Mouse (Mus musculus) gastrocnemius, adult 18-20 months (tissue): Measurements from ENCODE around the gene Mdfic. TPM values are rescaled to one million over a fixed set of nuclear protein-coding genes. Genes with fewer than 3 reads are reported as not detected.
A peak's percentile ranks its signal among the peaks of the same experiment; 100 is the strongest.
"Not testable (repeated sequence)": the region's sequence is repeated elsewhere in the genome, so short reads cannot be mapped to it uniquely, and the experiment has no call there.

Experiments
- DNase-seq: peaks from one replicate; pipeline ENCODE4 v3.0.0; 2021; ENCODE audit warnings: low spot score
- long read RNA-seq, 2 experiments: library from polyadenylated mRNA; stranded (forward); transcript quantifications; one replicate each; pipeline ENCODE4 v2.0.0; 2021
- total RNA-seq, 2 experiments: library from RNA; stranded (reverse); gene quantifications; 2 replicates each; pipeline ENCODE4 v1.2.3; 2021

The Mdfic gene
- total RNA-seq = 1 to 10 TPM; 7.5 to 10.0 TPM
- long read RNA-seq, experiment 1, partial matches to known transcripts = 1 of 4 reads
- long read RNA-seq, experiment 1, other reads (novel, unspliced or antisense) = 0 of 4 reads
- long read RNA-seq, experiment 2, partial matches to known transcripts = 0 of 8 reads
- long read RNA-seq, experiment 2, other reads (novel, unspliced or antisense) = 1 of 8 reads

DNA sequence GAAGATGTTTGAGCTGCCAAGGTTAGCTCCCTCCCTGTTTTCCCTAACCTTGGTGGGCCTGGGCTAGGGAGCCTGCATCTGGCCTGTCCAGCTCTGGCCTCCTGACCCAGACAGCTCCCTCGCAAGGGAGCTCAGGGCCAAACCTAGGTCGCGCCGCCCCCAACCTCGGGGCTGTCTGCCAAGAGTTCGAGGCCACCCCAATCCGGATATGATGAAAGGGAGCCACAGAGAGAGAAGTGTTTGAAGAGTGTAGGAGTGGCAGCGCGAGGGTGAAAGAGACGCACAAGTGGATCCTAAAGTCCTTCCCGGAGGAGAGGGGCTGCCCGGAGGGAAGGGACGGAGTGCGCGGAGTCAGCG, at the start of gene Mdfic:
Mdfic (plus strand) TSS at position 201 of the 357 bp plus-strand sequence.
- DNase-seq = peak; percentile 62

DNA sequence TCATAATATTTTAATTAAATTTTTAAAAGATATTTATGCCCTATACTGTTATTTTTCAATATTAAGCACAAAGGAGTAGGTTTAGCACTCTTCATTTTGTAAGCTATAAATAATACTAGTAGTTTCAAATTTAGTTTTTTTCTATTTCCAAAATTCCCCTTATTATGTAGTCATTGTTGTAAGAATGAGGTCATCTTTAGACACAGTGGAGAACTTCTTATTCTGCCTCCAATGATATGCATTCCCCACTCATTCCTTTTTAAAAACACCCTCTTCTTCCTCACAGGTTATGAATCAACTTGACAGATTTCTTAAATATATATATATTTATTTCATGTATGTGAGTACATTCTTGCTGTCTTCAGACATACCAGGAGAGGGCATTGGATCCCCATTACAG, 49.1 kb upstream of the Mdfic start:
- no peak for DNase-seq

DNA sequence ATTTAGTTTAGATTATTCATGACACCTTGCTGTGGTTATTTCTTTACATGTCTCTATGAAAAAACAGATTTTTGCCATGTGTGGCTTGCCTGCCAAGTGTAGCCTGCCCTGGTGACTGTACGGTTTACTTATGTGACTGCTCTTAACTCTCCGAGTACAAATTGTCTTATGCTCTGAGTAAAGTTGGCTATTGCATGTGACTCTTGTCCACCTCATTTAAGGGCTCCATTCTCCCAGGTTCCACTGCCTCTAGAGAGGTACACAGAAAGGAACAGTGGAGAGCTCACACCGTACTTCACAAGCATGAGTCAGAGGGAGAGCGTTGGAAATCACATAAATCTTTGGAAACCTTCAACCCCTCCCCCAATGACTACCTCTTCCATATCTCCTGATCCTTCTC, 10.4 kb upstream of the Mdfic start:
- no peak for DNase-seq

- no peak for DNase-seq
These were observed 9.8 kb upstream of the Mdfic start for GRCm38 (mm10) chr6:15710706-15711105.

DNA sequence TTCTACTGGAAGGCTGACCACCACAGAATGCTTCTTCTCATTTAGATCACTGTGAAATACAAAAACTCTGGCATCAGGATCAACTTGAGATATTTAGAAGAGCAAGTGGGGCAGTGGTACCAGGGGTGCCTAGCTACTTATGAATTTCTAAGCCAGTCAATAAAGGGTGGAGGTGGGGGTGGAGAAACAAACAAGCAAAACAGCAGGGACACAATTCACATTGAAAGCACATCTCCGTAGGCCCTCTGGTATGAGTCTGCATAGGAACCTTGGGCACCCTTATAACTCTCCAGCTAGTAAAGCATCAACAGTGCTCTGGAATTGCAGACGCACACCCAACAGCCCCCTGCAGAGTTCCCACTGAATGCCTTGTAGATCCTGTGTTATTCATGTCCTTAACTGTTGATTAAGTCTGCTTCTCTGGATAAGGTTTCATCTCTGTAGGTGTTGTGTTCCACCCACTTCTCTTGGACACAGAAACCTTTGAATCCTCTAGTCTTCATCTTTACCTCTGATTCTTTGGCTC, 7.5 kb upstream of the Mdfic start:
- DNase-seq = no peak

GRCm38 (mm10) chr6:15714036-15714435, 6.4 kb upstream of the Mdfic start:
- DNase-seq = not testable (repeated sequence)

DNA sequence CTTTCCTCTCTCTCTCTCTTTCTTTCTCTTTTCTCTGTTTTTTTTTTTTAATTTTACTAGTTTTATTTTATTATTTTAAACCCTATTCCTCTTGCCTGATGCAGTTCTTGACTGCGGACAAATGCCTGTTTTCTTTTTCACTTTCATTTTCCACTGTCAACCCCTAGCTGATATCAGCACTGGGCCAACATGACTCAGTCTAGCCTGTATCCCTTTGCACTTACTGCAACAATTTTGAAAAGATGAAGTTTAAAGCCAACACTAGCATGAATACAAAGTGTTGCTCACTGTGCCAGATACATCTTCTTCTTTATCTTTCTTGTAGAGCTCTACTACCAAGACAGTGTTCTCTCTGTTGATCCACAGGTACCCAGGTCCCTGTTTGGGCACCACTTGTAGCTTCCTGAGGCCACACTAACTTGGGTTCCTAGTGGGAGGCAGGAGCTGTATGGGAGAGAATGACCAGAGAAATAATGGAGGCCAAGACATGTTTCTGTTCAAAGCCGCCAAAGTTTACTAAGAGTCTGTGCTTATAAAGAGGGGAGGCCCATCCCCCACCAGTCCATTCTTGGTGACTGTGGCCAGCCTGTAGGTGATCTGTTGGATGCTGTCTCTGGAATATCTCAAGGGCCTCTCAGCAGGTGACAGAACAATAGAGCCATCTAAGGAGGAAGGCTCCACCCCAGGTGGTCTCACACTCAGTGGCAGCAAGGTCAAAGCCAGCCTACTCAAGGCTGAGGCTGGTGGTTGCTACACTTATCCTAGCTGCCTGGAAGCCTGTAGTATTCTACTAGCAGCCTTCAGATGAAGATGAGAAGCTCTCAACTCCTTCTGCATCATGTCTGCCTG, 5.2 kb upstream of the Mdfic start:
- DNase-seq = no peak

DNA sequence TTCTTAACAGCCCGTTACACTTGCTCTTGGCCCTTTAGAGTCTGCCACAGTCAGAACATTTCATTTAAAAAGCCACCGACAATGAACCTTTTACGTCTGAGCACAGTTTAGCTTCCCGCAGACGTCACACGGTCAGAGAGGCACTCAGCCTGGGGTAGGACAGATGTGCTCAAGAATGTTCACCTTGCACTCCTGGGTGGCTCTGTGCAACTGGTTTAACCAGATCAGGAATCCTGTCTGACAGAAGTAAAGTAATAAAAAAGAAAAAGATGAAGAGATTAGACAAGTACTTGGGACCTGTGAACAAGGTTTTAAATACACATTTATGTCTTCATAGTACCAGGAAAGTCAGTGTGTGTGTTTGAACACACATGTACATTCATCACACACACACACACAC, 542 bp upstream of the Mdfic start:
- no peak for DNase-seq

DNA sequence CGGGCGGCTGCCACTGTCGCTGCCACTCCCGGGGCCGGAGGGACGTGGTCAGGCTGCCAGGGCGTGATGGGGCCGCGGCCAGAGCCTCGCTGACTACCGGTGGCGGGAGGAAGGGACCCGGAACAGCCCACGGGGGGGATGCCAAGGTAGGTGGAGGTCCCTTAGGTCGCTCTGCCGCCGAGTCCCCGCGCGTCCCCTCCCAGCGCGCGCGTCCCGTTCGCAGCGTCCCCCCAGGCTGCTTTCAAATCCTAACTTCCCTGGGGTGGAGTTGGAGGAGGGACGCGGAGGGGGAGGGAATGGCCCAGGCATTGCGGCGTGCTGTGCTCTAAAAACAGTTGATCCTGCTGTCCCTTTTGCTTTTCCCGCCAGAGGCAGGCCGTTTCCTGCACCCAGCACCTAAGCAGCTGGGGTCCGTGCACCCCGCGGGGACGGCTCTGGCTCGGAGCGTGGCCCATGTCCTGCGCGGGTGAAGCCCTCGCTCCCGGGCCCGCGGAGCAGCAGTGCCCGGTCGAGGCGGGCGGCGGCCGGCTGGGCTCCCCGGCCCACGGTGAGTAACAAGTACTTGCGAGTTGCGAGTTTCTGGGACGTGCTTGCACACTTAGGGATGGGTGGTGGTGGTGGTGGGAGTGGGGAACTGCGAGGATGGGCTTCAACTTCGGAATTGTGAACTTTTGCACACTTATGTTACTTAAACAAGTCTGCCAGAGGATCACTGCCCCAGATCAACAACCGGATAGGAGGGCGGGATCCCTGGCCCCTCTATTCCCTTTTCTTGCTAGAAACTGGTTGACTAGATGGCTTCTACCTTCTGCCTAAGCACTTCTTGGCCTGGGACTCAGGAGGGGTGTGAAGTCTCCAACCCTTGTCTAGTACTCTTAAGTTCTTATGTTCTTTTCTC, 606 bp downstream of the Mdfic start:
- DNase-seq = peak; percentile 62

DNA sequence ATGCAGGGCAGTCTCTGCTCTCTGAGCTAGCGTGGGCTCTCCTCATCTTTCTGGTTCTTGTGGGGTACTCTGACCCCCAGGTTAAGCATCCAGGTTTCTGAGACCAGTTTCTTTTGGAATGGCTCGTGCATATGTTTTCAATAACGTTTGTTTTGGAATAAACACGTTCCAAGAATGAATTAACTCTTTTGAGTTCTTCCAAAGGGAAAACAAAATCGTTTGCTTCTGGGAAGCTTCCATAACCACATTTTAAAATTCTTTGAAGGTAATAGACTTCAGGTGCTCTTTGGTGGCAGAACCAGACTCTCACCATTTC, 1.2 kb downstream of the Mdfic start:
- no peak for DNase-seq

DNA sequence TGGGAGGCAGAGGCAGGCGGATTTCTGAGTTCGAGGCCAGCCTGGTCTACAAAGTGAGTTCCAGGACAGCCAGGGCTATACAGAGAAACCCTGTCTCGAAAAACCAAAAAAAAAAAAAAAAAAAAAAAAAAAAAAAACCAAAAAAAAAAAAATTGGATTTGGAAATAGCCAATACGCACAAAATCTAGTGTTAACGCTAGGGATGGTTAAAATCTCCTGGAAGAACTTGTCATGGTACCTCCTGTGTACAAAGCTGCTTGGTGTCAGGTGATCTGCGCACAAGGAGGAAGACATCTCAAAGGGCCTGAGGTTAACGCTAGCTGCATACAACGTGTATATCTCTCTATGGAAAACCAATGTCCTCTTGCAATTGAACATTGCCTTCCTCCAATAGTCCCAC, 2.2 kb downstream of the Mdfic start:
- DNase-seq = not testable (repeated sequence)

DNA sequence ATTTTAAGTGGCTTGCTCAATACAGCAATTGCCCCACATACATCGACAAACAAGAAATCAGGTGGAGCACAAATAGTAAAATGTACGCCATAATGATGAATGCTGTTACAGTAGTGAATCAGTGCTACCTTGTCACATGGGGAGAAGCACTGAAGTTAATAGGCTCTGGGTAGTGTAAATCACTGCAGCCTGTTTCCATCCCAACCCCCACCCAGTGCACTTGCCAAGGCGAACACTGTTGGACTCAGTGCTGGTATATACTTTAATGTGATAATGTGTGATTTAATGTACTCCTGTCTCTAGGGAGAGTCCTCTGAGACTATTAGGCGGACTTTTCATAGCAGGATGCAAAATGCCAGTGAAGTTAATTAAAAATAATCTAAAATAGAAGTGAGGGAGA, 3.8 kb downstream of the Mdfic start:
- DNase-seq = no peak

DNA sequence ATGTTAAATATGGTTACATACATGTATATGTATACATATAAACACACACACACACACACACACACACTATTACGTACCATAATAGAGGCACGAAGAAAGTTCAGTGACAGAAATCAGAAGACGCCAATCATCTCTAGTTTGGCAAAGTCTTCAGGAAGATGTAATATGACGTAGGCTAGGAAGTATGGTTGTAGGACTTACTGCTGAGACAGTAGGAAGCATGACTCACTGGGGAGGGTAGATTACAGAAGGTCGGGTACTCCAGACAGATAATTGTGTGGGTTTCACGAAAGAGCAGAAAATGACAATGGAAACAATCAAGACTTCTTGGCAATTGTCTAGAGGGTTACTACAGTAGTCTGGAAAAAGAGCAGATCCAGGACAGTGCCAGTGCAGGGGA, 6.0 kb downstream of the Mdfic start:
- DNase-seq = no peak

DNA sequence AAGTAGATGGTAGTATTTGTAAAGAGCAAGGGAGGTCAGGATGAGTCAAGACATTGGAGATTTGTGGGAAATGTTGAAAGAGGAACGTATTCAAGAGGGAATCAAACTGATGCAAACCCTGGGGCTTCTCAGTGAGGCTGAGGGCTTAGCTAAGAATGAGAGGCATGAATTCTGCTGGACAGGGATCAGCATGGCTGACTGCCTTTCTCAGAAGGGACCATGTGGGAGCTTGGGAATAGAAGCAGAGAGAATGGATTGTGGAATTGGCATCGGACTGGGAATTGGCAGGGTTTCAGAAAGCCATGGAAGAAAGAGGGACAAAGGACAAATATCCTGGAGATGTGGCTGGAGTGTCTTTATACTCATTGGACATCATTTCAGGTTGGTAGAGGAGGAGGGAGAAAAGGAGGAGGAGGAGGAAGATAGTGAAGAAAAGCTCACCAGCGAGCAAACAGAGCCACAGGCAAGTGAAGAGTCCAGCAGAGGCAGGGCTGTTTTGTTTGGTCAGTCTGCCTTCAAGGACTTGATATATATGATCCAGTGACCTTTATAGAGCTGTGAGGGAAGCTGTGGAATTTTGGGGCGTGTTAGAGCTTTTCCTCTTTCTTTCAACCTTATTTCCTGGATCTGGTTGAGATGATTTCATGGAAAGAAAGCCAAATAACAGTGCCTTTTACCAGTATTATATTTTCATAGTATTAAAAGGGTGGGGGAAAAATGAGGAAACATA, 7.4 kb downstream of the Mdfic start:
- peak; percentile 31 for DNase-seq

DNA sequence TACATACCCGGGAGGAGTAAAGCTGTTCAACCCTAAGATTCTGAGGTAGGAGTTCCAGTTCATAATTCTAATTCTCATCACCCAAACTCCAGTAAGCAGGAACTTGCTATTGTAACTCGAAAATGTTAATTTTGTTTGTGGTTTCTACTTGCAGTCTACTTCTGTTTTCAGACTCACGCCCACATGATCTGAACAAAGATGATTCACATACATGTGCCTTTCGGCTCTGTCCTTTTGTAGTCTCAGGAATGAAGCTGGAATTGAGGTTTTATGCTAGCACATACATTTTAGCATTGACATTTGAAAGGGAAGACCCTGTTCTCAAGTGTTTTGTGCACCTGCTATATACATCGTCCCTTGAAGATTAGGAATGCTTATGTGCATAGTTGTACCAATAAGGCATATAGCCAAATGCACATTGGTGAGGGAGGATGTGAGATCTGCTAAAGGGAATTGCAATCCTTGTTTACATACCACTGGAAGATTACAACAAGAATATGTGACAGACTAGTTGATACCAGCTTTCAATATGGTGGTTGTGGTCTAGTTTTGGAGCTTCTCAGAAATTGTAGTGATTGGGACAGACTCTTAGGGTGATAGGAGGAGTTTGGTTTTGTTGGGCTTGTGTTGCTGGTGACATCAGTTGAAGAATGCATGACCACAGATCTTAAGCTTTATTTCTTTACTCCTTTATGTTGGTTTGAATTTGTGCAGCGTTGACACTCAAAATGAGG, 8.6 kb downstream of the Mdfic start:
- no peak for DNase-seq

DNA sequence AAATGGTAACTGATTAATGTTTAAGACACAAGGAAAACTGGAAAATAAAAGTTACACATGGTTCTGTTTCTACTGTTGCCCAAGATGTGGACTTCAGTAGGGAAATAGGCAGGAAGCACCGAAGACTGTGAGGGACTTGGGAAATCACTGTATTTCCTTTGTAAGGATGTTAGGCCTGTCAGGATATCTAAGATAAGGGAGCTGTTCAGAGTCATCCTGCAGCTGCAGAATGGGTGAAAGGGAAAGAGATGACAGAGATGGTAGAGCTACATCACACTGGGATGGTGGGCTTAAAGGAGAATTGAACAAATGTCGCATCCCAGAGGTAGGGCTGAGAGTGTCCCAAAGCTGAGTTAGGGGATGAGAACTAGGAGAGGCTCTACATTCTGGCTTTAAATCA, 9.8 kb downstream of the Mdfic start:
- no peak for DNase-seq

- DNase-seq = no peak
These were observed 10.2 kb downstream of the Mdfic start for GRCm38 (mm10) chr6:15730666-15731065.

DNA sequence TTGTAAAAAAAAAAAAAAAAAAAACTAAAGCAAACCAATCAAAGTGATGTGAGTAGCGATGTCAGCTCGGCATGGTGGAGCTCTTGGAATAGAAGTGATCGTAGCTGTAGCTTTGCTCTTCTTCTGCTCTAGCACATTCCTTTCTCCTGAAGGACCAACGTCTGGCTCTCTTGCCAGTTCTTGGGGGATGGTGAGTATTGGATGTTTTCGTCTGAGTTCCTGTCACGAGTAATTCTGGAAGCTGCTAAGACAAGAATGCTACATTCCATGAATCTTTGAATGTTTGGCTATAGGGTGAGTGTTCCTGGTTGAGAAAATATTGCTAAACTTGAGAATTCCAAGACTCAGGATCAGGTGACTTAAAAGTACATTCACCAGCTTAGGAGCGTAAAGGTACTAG, 11.0 kb downstream of the Mdfic start:
- no peak for DNase-seq

GRCm38 (mm10) chr6:15737312-15737911, 17.0 kb downstream of the Mdfic start:
- no peak for DNase-seq

GRCm38 (mm10) chr6:15738331-15738943, 18.0 kb downstream of the Mdfic start:
- no peak for DNase-seq
